Mouse (Mus musculus) embryonic facial prominence, embryonic 14.5 days (tissue): Measurements from ENCODE around the gene Napepld. TPM values are rescaled to one million over a fixed set of nuclear protein-coding genes. Genes with fewer than 3 reads are reported as not detected.

Experiments used
- polyA plus RNA-seq: library from polyadenylated mRNA; unstranded; fragments of >200 nt; fragmentation: Nextera tagmentation; extraction: Ambion mirVana; gene quantifications from 2 replicates; pipeline ENCODE4 v1.2.1, GENCODE M21; 2014

The Napepld gene
- polyA plus RNA-seq, 1 experiment from 2014 or later, result 2.8 TPM

Other genes starting within 250 kb of the Napepld start
- gene Lrrc17, start 157.8 kb downstream of the Napepld start, polyA plus RNA-seq, result 138 and 151 TPM in 2 replicates
- gene Fbxl13, start 55.8 kb downstream of the Napepld start, polyA plus RNA-seq, result 0.25 and 0.46 TPM in 2 replicates
- 37.1 and 40.6 TPM in 2 replicates for gene Armc10, start 55.6 kb downstream of the Napepld start, polyA plus RNA-seq
- gene Pmpcb, start 35.7 kb upstream of the Napepld start, polyA plus RNA-seq, result 79.4 and 82.3 TPM in 2 replicates
- 56.4 and 59.2 TPM in 2 replicates for gene Dnajc2, start 83.9 kb upstream of the Napepld start, polyA plus RNA-seq
- gene Psmc2, start 83.9 kb upstream of the Napepld start, polyA plus RNA-seq, result 161 and 183 TPM in 2 replicates
- not detected in 2 replicates for gene Slc26a5, start 164.2 kb upstream of the Napepld start, polyA plus RNA-seq